ENCODE assay signal across 17 mouse cellular contexts in genomic region chr3:121758373-121758772, GRCm38 (mm10).
"Had no signal": no experiment of that assay in that cellular context is flagged by ENCODE, and none has a peak within 500 bp of the region (broad histone marks: within the 10 kb centered on the region; RNA-seq: fewer than 3 reads in every experiment).

No protein-coding gene starts in this region.

- DNase-seq: kidney, adult 8-10 months; kidney, postnatal 25 days; liver; lung, embryonic 14.5 days; lung, postnatal 14 days; retina, postnatal 1 day; thymus, adult 18-20 months; thymus, postnatal 14 days had no signal

- H3K27me3 ChIP-seq: limb, embryonic 12.5 days; midbrain, embryonic 15.5 days; neural tube, embryonic 13.5 days had no signal

- H3K27ac ChIP-seq: left cerebral cortex, adult 2 months; limb, embryonic 12.5 days; liver, embryonic 14.5 days; macrophage; midbrain, embryonic 15.5 days; neural tube, embryonic 13.5 days had no signal

- H3K4me2 ChIP-seq: limb, embryonic 12.5 days; lung, embryonic 14.5 days; midbrain, embryonic 11.5 days; midbrain, embryonic 15.5 days; neural tube, embryonic 13.5 days had no signal

- ATAC-seq: inflammation-experienced regulatory T-cells, adult 6 months; midbrain, embryonic 15.5 days had no signal

- H3K4me3 ChIP-seq: left cerebral cortex, adult 2 months; limb, embryonic 12.5 days; megakaryocyte, embryonic 14.5 days; midbrain, embryonic 15.5 days; neural tube, embryonic 13.5 days had no signal

- H3K4me1 ChIP-seq: limb, embryonic 12.5 days; midbrain, embryonic 15.5 days had no signal

- H3K9me3 ChIP-seq: limb, embryonic 12.5 days; megakaryocyte, embryonic 14.5 days; midbrain, embryonic 15.5 days; neural tube, embryonic 13.5 days had no signal

- H3K9ac ChIP-seq: limb, embryonic 12.5 days; liver, embryonic 14.5 days; lung, embryonic 14.5 days; midbrain, embryonic 15.5 days; neural tube, embryonic 13.5 days had no signal
